Mouse (Mus musculus) gonadal fat pad, adult 2 months (tissue): ENCODE measurements around the gene Kif2c. TPM values are rescaled to one million over a fixed set of nuclear protein-coding genes. Genes with fewer than 3 reads are reported as not detected.

Experiments
- DNase-seq: peaks from one replicate; pipeline ENCODE4 v3.0.0-alpha.2; 2012; ENCODE audit warnings: low read depth
- polyA plus RNA-seq: library from polyadenylated mRNA; depleted of rRNA; stranded (reverse); fragments of >200 nt; gene quantifications from 2 replicates; pipeline ENCODE4 v1.2.3, GENCODE M21; 2012; rRNA removed

The Kif2c gene
- polyA plus RNA-seq, 1 experiment, result 2.6 TPM

- no peak for DNase-seq
Observed at GRCm38 (mm10) chr4:117120445-117121414, 61.7 kb downstream of the Kif2c start.

DNA sequence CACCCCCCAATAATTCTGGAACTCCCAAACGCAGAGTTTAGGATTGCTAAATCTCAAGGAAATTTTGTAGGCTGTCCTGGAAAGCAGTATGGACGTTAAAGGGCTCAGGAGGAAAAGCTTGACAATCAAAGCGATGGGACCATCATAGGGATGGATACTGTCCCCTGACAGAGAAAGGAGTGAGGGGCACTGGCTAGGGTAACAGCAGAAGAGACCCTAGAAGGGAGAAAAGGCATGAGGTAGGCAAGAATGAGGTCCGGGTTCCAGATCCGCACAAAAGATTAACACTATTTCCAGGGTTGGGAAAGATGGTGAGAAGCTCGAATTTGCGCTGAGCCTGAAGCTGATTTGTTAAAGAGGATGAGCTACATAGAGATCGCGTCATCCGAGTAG is 62.4 kb downstream of the Kif2c start:
- DNase-seq, result no peak

GRCm38 (mm10) chr4:117119636-117120035 is 62.8 kb downstream of the Kif2c start:
- no peak for DNase-seq

- no peak for DNase-seq
Observed at GRCm38 (mm10) chr4:117117931-117118330, 64.5 kb downstream of the Kif2c start.

DNA sequence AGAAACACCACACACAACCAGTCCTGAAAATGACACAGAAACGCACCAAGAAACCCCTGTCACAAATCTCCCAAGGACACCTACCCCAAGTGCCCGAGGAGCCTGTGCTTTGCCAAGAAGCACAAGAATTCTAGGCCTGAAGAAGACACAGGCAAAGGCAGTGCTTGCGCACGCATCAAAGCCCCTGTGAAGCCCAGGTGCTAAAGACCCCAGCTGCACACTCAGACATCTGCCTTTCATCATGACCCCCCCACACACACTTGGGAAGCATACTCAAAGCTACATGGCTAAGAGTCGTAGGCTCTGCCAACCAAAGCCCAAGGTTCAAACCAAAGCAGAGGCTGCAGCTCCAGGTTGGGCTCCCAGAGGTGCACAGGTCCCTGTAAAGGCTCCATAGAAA is 66.8 kb downstream of the Kif2c start:
- no peak for DNase-seq

DNA sequence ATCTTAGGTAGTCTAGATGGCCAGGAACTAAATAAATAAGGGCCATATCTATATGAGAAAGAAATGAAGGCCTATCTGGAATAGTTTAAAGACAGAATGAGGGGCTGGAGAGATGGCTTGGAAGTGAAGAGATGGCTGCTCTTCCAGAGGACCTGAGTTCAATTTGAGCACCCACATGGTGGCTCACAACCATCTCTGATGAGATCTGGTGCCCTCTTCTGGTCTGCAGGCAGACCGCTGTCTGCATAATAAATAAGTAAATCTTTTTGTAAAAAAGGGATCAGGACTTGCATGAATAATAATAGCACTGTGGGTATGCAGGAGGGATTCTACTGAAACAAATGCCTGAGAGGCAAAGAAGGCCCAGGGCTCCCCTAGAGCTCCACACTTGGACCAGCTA is 69.2 kb downstream of the Kif2c start:
- no peak for DNase-seq

GRCm38 (mm10) chr4:117110985-117111384 is 71.5 kb downstream of the Kif2c start:
- no peak for DNase-seq

DNA sequence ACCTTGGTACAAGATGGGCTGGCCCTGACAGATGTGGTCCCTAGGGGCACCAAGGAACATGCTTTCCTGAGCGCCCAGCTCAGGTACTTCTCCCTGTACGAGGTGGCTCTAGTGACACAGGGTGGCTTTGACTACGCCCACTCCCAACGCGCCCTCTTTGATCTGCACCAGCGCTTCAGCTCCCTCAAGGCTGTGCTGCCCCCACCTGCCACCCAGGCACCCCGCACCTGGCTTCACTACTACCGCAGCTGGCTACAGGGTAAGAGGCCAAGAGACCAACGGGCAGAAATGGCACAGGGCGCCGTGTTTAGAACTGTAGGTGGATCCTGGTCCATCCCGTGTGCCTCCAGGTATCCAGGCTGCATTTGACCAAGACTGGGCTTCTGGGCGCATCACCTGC is 72.2 kb downstream of the Kif2c start:
- DNase-seq, result no peak

Other genes starting within 250 kb of the Kif2c start
- gene Urod, start 188.2 kb downstream of the Kif2c start, polyA plus RNA-seq, result 125 and 141 TPM in 2 replicates
- 35.8 and 47.2 TPM in 2 replicates for gene Hectd3, start 187.3 kb downstream of the Kif2c start, polyA plus RNA-seq
- gene Eif2b3, start 163.2 kb downstream of the Kif2c start, polyA plus RNA-seq, result 13.2 and 18.3 TPM in 2 replicates
- 44.5 and 48.7 TPM in 2 replicates for gene Ptch2, start 86.6 kb downstream of the Kif2c start, polyA plus RNA-seq
- gene Btbd19, start 56.9 kb downstream of the Kif2c start, polyA plus RNA-seq, result 12.3 and 13.8 TPM in 2 replicates
- gene Tctex1d4, start 55.8 kb downstream of the Kif2c start, polyA plus RNA-seq, result 24.7 and 28.9 TPM in 2 replicates
- 13.7 and 15.0 TPM in 2 replicates for gene Plk3, start 48.7 kb downstream of the Kif2c start, polyA plus RNA-seq
- 468 and 506 TPM in 2 replicates for gene Rps8, start 26.4 kb downstream of the Kif2c start, polyA plus RNA-seq
- 61.2 and 62.0 TPM in 2 replicates for gene Tmem53, start 69.3 kb upstream of the Kif2c start, polyA plus RNA-seq
- 1.2 and 1.5 TPM in 2 replicates for gene Armh1, start 69.5 kb upstream of the Kif2c start, polyA plus RNA-seq